ENCODE assay signal across 8 mouse cellular contexts in the genomic region with DNA sequence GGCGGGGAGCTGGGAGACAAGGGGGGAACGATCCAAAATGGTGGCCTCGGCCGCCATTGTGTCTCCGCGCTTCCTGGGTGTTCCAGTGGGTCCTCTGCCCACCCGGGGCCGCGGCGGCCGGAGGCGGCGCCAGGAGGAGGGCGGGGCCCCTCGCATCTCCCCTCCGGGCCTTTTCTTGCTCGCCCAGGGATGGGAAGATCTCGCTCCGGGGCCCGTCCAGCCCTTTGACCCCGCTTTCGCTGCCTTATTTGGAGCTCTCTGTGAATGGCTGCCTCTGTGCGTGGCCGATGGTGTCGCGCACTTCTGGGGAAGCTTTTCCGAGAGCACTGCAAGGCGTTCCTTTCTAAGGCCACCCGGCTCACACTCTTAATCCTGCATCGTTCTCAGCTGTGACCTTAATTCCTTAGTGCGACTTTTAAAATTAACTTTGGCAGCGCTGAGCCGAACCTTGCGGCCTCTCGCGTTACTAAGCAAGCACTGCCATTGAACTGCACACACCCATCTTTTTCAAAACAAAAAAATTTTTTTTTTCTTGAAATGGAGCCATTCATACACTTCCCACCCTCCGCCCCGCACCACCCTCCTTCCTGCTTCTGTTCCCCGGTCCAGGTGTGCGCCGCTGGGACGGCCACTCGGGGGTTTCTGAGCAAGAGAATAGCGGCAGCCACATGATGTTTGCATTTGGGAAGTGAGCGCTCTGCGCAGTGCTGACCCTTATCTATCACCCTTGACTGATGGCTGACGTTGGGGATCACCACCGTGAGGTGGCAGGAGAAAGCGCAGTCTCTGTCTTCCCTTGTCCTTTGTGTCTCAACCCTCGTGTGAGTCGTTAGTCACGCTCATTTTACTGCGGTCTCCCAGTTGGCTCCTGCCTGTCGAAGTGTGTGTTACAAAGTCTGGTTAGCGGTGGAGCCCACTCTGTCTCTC. TPM values are rescaled to one million over a fixed set of nuclear protein-coding genes. Genes with fewer than 3 reads are reported as not detected.
DNase-seq lines count a peak whose midpoint lies in the region; ATAC-seq lines count a peak whose summit lies in the region.

No protein-coding gene starts in this region.

- peak overlapping the region; percentile 98 for H3K27ac ChIP-seq in forebrain, embryonic 14.5 days (ENCODE audit: low read depth, low read length)
- peak overlapping the region; percentile 98 for H3K27ac ChIP-seq in limb, embryonic 15.5 days
- H3K27ac ChIP-seq in midbrain, embryonic 16.5 days (ENCODE audit: low read length), result peak overlapping the region; percentile 99
- peak overlapping the region; percentile 99 for H3K27ac ChIP-seq in stomach, embryonic 15.5 days

- H3K9me3 ChIP-seq in forebrain, embryonic 14.5 days (replicated peaks; ENCODE audit: control insufficient read depth, low read length), result no peaks in the 10 kb centered on the region
- no peaks in the 10 kb centered on the region for H3K9me3 ChIP-seq in limb, embryonic 15.5 days
- no peaks in the 10 kb centered on the region for H3K9me3 ChIP-seq in midbrain, embryonic 16.5 days (replicated peaks; ENCODE audit: control insufficient read depth, low read length, poor library complexity, severe bottlenecking)
- no peaks in the 10 kb centered on the region for H3K9me3 ChIP-seq in stomach, embryonic 15.5 days

- peak overlapping the region; percentile 100 for H3K9ac ChIP-seq in forebrain, embryonic 14.5 days (ENCODE audit: low read length)
- H3K9ac ChIP-seq in limb, embryonic 15.5 days, result peak overlapping the region; percentile 92
- peak overlapping the region; percentile 100 for H3K9ac ChIP-seq in midbrain, embryonic 16.5 days (ENCODE audit: low read depth, low read length)
- peak overlapping the region; percentile 93 for H3K9ac ChIP-seq in stomach, embryonic 15.5 days

- peaks cover 44% of the 10 kb centered on the region for H3K36me3 ChIP-seq in forebrain, embryonic 14.5 days (ENCODE audit: control insufficient read depth, insufficient read depth, low read length)
- H3K36me3 ChIP-seq in limb, embryonic 15.5 days, result peaks cover 38% of the 10 kb centered on the region
- peaks cover 28% of the 10 kb centered on the region for H3K36me3 ChIP-seq in midbrain, embryonic 16.5 days (ENCODE audit: control insufficient read depth, insufficient read depth, low read length)
- H3K36me3 ChIP-seq in stomach, embryonic 15.5 days, result peaks cover 32% of the 10 kb centered on the region

- peak; percentile 28 for ATAC-seq in forebrain, embryonic 14.5 days
- ATAC-seq in inflammation-experienced regulatory T-cells, adult 6 months, result peak; percentile 43
- peak; percentile 25 for ATAC-seq in limb, embryonic 15.5 days (ENCODE audit: insufficient number of reproducible peaks, low FRiP score, low TSS enrichment, low read depth)
- peak; percentile 47 for ATAC-seq in midbrain, embryonic 16.5 days
- ATAC-seq in stomach, embryonic 15.5 days (ENCODE audit: insufficient read depth, low FRiP score, low read depth), result peak; percentile 27

- peak; percentile 53 for DNase-seq in ovary, postnatal 36 days (ENCODE audit: low spot score)
- no peak for DNase-seq in ovary, postnatal 14 days (ENCODE audit: low spot score)
- peak; percentile 66 for DNase-seq in c-Kit-positive CD71-positive TER-119-negative erythroid progenitor cells, embryonic 14.5 days (ENCODE audit: low read depth)
- DNase-seq in forebrain, embryonic 14.5 days (ENCODE audit: low spot score), result peak; percentile 72

- H3K27me3 ChIP-seq in forebrain, embryonic 14.5 days (replicated peaks; ENCODE audit: control insufficient read depth, insufficient read depth, low read length), result no peaks in the 10 kb centered on the region
- no peaks in the 10 kb centered on the region for H3K27me3 ChIP-seq in limb, embryonic 15.5 days
- no peaks in the 10 kb centered on the region for H3K27me3 ChIP-seq in midbrain, embryonic 16.5 days (ENCODE audit: control insufficient read depth, insufficient read depth, low read depth, low read length)
- no peaks in the 10 kb centered on the region for H3K27me3 ChIP-seq in stomach, embryonic 15.5 days (replicated peaks)

- under 1% methylated on average over 54 of the region's 55 CpGs for WGBS in forebrain, embryonic 14.5 days
- under 1% methylated on average over 54 of the region's 55 CpGs for WGBS in limb, embryonic 15.5 days
- WGBS in midbrain, embryonic 16.5 days, result under 1% methylated on average over 51 of the region's 55 CpGs
- WGBS in stomach, embryonic 15.5 days, result under 1% methylated on average over 55 of the region's 55 CpGs

- peak overlapping the region; percentile 100 for H3K4me3 ChIP-seq in forebrain, embryonic 14.5 days (ENCODE audit: low read depth, low read length)
- H3K4me3 ChIP-seq in limb, embryonic 15.5 days, result peak overlapping the region; percentile 89
- peak overlapping the region; percentile 96 for H3K4me3 ChIP-seq in midbrain, embryonic 16.5 days (ENCODE audit: low read depth, low read length)
- H3K4me3 ChIP-seq in stomach, embryonic 15.5 days (replicated peaks), result peak overlapping the region; percentile 70

- peak overlapping the region; percentile 84 for H3K4me2 ChIP-seq in forebrain, embryonic 14.5 days (ENCODE audit: low read length)
- peak overlapping the region; percentile 76 for H3K4me2 ChIP-seq in limb, embryonic 15.5 days
- peak overlapping the region; percentile 73 for H3K4me2 ChIP-seq in midbrain, embryonic 16.5 days (ENCODE audit: low read length)
- peak overlapping the region; percentile 81 for H3K4me2 ChIP-seq in stomach, embryonic 15.5 days

- H3K4me1 ChIP-seq in forebrain, embryonic 14.5 days (ENCODE audit: control insufficient read depth, insufficient read depth, low read length), result peaks cover 28% of the 10 kb centered on the region
- H3K4me1 ChIP-seq in limb, embryonic 15.5 days, result peaks cover 47% of the 10 kb centered on the region
- peaks cover 37% of the 10 kb centered on the region for H3K4me1 ChIP-seq in midbrain, embryonic 16.5 days (ENCODE audit: control insufficient read depth, insufficient read depth, low read length)
- peaks cover 35% of the 10 kb centered on the region for H3K4me1 ChIP-seq in stomach, embryonic 15.5 days

RNA-seq across cellular contexts. Expression of gene Ddx39b, which starts 0.7 kb away (rescaled TPM):
- 478 and 489 TPM in 2 replicates for polyA plus RNA-seq in forebrain, embryonic 14.5 days (2014; fragmentation: Nextera tagmentation; extraction: Ambion mirVana)
- 100 to 1,000 TPM; 194 to 276 (median 261) TPM for polyA plus RNA-seq in inflammation-experienced regulatory T-cells, adult 6 months (2017; shearing (Covaris generic))
- polyA plus RNA-seq in limb, embryonic 15.5 days (2015; fragmentation: Nextera tagmentation; extraction: Ambion mirVana), result 401 and 418 TPM in 2 replicates
- polyA plus RNA-seq in midbrain, embryonic 16.5 days (2015; fragmentation: Nextera tagmentation; extraction: Ambion mirVana), result 339 and 357 TPM in 2 replicates
- polyA plus RNA-seq in stomach, embryonic 15.5 days (2015; fragmentation: Nextera tagmentation; extraction: Ambion mirVana), result 361 and 392 TPM in 2 replicates

RNA-seq across cellular contexts. Expression of gene Nfkbil1, which starts 6.7 kb away (rescaled TPM):
- 5.1 and 5.2 TPM in 2 replicates for polyA plus RNA-seq in forebrain, embryonic 14.5 days (2014; fragmentation: Nextera tagmentation; extraction: Ambion mirVana)
- polyA plus RNA-seq in inflammation-experienced regulatory T-cells, adult 6 months (2017; shearing (Covaris generic)), result 1 to 10 TPM; 1.7 to 3.3 (median 1.9) TPM
- 11.2 and 11.8 TPM in 2 replicates for polyA plus RNA-seq in limb, embryonic 15.5 days (2015; fragmentation: Nextera tagmentation; extraction: Ambion mirVana)
- 9.2 and 9.4 TPM in 2 replicates for polyA plus RNA-seq in midbrain, embryonic 16.5 days (2015; fragmentation: Nextera tagmentation; extraction: Ambion mirVana)
- polyA plus RNA-seq in stomach, embryonic 15.5 days (2015; fragmentation: Nextera tagmentation; extraction: Ambion mirVana), result 12.5 and 14.1 TPM in 2 replicates

RNA-seq across cellular contexts. Expression of gene Atp6v1g2, which starts 8.8 kb away (rescaled TPM):
- polyA plus RNA-seq in forebrain, embryonic 14.5 days (2014; fragmentation: Nextera tagmentation; extraction: Ambion mirVana), result 44.0 and 61.1 TPM in 2 replicates
- polyA plus RNA-seq in inflammation-experienced regulatory T-cells, adult 6 months (2017; shearing (Covaris generic)), result 1 to 10 TPM; 4.6 to 7.2 (median 5.9) TPM
- 3.7 and 3.8 TPM in 2 replicates for polyA plus RNA-seq in limb, embryonic 15.5 days (2015; fragmentation: Nextera tagmentation; extraction: Ambion mirVana)
- 111 and 139 TPM in 2 replicates for polyA plus RNA-seq in midbrain, embryonic 16.5 days (2015; fragmentation: Nextera tagmentation; extraction: Ambion mirVana)
- 5.1 and 5.9 TPM in 2 replicates for polyA plus RNA-seq in stomach, embryonic 15.5 days (2015; fragmentation: Nextera tagmentation; extraction: Ambion mirVana)

RNA-seq across cellular contexts. Expression of gene H2-D1, which starts 20.3 kb away (rescaled TPM):
- 37.5 and 44.2 TPM in 2 replicates for polyA plus RNA-seq in forebrain, embryonic 14.5 days (2014; fragmentation: Nextera tagmentation; extraction: Ambion mirVana)
- 1,000 to 10,000 TPM; 4,089 to 4,363 (median 4,119) TPM for polyA plus RNA-seq in inflammation-experienced regulatory T-cells, adult 6 months (2017; shearing (Covaris generic))
- 84.7 and 93.0 TPM in 2 replicates for polyA plus RNA-seq in limb, embryonic 15.5 days (2015; fragmentation: Nextera tagmentation; extraction: Ambion mirVana)
- 82.5 and 109 TPM in 2 replicates for polyA plus RNA-seq in midbrain, embryonic 16.5 days (2015; fragmentation: Nextera tagmentation; extraction: Ambion mirVana)
- 135 and 148 TPM in 2 replicates for polyA plus RNA-seq in stomach, embryonic 15.5 days (2015; fragmentation: Nextera tagmentation; extraction: Ambion mirVana)

RNA-seq across cellular contexts. Expression of gene Gm16181, which starts 21.6 kb away (rescaled TPM):
- not detected in 2 replicates for polyA plus RNA-seq in forebrain, embryonic 14.5 days (2014; fragmentation: Nextera tagmentation; extraction: Ambion mirVana)
- polyA plus RNA-seq in inflammation-experienced regulatory T-cells, adult 6 months (2017; shearing (Covaris generic)), result under 1 TPM in 2 of 3 experiments, not detected in 1; 0.67 to 0.68 TPM
- 0.41 and 0.77 TPM in 2 replicates for polyA plus RNA-seq in limb, embryonic 15.5 days (2015; fragmentation: Nextera tagmentation; extraction: Ambion mirVana)
- polyA plus RNA-seq in midbrain, embryonic 16.5 days (2015; fragmentation: Nextera tagmentation; extraction: Ambion mirVana), result 0.38 and 0.57 TPM in 2 replicates
- 0.86 TPM in 1 of 2 replicates, not detected in the other for polyA plus RNA-seq in stomach, embryonic 15.5 days (2015; fragmentation: Nextera tagmentation; extraction: Ambion mirVana)
